Mouse (Mus musculus): ENCODE measurements around the gene Adam11. TPM values are rescaled to one million over a fixed set of nuclear protein-coding genes. Genes with fewer than 3 reads are reported as not detected.
A peak's percentile ranks its signal among the peaks of the same experiment; 100 is the strongest.

The Adam11 gene
- polyA plus RNA-seq, 1 experiment from 2014 or later: 1.4 TPM

GRCm38 (mm10) chr11:102762248-102762647, 1.0 kb downstream of the Adam11 start:
- H3K4me1 ChIP-seq (replicated peaks; ENCODE audit: control insufficient read depth, insufficient read depth, low read length): peaks cover 9% of the 10 kb centered on the region
- H3K27ac ChIP-seq (ENCODE audit: low read depth, low read length): no peak overlapping the region
- DNase-seq (ENCODE audit: low spot score): no peak
- H3K4me3 ChIP-seq (ENCODE audit: low read depth, low read length): peak overlapping the region; percentile 57
- no peaks in the 10 kb centered on the region for H3K36me3 ChIP-seq (ENCODE audit: control insufficient read depth, insufficient read depth, low read length)
- no peak overlapping the region; the same call in 1 of the 2 replicates for H3K9ac ChIP-seq (ENCODE audit: low read depth, low read length)
- H3K9me3 ChIP-seq (ENCODE audit: control insufficient read depth, low read length): no peaks in the 10 kb centered on the region
- no peak for ATAC-seq (replicated peaks; ENCODE audit: low FRiP score)
- peak overlapping the region; percentile 89 for H3K4me2 ChIP-seq
- H3K27me3 ChIP-seq (replicated peaks; ENCODE audit: control insufficient read depth, insufficient read depth, low read length): peaks cover 47% of the 10 kb centered on the region
- 10% methylated on average over 15 of the region's 15 CpGs for WGBS

- ATAC-seq (replicated peaks; ENCODE audit: low FRiP score) (no peak), DNase-seq (ENCODE audit: low spot score) (no peak)
- no peaks in the 10 kb centered on the region for H3K9me3 ChIP-seq (ENCODE audit: control insufficient read depth, low read length)
- no peaks in the 10 kb centered on the region for H3K36me3 ChIP-seq (ENCODE audit: control insufficient read depth, insufficient read depth, low read length)
- H3K27me3 ChIP-seq (replicated peaks; ENCODE audit: control insufficient read depth, insufficient read depth, low read length): peaks cover 47% of the 10 kb centered on the region
- 49% methylated on average over 11 of the region's 11 CpGs for WGBS
- H3K4me2 ChIP-seq: no peak overlapping the region
- H3K4me3 ChIP-seq (ENCODE audit: low read depth, low read length): no peak overlapping the region
- no peak overlapping the region for H3K27ac ChIP-seq (ENCODE audit: low read depth, low read length)
- H3K4me1 ChIP-seq (replicated peaks; ENCODE audit: control insufficient read depth, insufficient read depth, low read length): peaks cover 9% of the 10 kb centered on the region
- H3K9ac ChIP-seq (ENCODE audit: low read depth, low read length): no peak overlapping the region
Observed at GRCm38 (mm10) chr11:102763009-102763767, 1.9 kb downstream of the Adam11 start.

DNA sequence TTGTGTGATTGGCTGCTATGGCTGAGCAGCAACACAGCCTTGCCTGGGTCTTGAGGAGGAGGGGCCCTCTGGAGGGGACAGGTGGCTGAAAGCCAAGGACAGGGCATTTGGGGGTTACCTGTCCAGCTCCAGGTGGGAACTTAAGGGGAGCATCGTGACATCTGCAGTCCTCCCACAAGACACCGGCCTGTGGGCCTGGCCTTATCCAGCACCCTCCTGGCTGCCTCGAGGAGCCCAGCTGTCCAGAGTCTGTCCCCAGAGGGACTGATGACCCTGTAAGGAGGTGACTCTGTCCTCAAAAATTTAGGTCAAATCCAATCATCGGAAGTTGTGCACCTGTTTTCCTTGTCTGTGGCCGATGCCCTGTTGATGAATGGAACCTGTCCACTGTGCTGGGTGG, 4.2 kb downstream of the Adam11 start:
- no peak for ATAC-seq (replicated peaks; ENCODE audit: low FRiP score)
- Histone ChIP-seq H3K4me1 (replicated peaks; ENCODE audit: control insufficient read depth, insufficient read depth, low read length) (peaks cover 10% of the 10 kb centered on the region), H3K4me3 (ENCODE audit: low read depth, low read length) (no peak overlapping the region), H3K27ac (ENCODE audit: low read depth, low read length) (no peak overlapping the region), H3K4me2 (no peak overlapping the region), H3K27me3 (replicated peaks; ENCODE audit: control insufficient read depth, insufficient read depth, low read length) (peaks cover 38% of the 10 kb centered on the region), H3K9ac (ENCODE audit: low read depth, low read length) (no peak overlapping the region), H3K9me3 (ENCODE audit: control insufficient read depth, low read length) (no peaks in the 10 kb centered on the region), H3K36me3 (ENCODE audit: control insufficient read depth, insufficient read depth, low read length) (no peaks in the 10 kb centered on the region)
- WGBS: 71% methylated on average over 5 of the region's 5 CpGs
- no peak for DNase-seq (ENCODE audit: low spot score)

DNA sequence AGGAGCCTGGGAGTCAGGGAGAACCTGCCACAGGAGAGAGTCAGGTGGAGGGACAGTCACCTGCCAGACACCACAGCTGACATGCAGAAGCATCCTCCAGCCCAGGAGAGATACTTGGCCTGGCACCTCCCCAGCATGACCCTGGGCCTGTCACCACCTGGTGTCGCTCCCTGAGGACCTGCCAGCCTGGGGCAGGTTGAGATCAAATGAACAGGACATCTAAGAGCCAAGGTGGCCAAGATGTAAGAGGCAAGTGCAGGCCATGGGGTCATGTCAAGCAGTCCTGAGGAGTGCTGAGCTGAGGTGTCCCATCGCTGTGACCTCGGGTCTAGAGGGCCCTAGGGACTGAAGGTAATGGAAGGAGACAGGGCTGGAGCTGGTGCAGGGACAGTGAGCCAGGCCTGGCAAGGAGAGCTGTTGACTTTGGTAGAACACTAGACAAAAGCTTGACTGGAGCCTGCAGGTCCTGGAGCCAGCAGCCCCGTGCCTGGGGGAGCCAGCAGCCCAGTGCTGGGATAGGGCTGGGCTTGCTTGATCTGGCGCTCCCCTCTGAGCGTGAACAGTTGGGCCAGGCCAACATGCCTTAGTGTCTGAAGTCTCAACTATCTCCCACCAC, 5.9 kb downstream of the Adam11 start:
- H3K9ac ChIP-seq (ENCODE audit: low read depth, low read length): no peak overlapping the region
- H3K4me1 ChIP-seq (replicated peaks; ENCODE audit: control insufficient read depth, insufficient read depth, low read length): peaks cover 6% of the 10 kb centered on the region; the same call in 1 of the 2 replicates
- H3K9me3 ChIP-seq (ENCODE audit: control insufficient read depth, low read length): no peaks in the 10 kb centered on the region
- H3K27me3 ChIP-seq (replicated peaks; ENCODE audit: control insufficient read depth, insufficient read depth, low read length): peaks cover 33% of the 10 kb centered on the region
- no peaks in the 10 kb centered on the region for H3K36me3 ChIP-seq (ENCODE audit: control insufficient read depth, insufficient read depth, low read length)
- no peak overlapping the region for H3K4me2 ChIP-seq
- no peak overlapping the region for H3K4me3 ChIP-seq (ENCODE audit: low read depth, low read length)
- no peak for ATAC-seq (replicated peaks; ENCODE audit: low FRiP score)
- 62% methylated on average over 6 of the region's 6 CpGs for WGBS
- DNase-seq (ENCODE audit: low spot score): no peak
- no peak overlapping the region for H3K27ac ChIP-seq (ENCODE audit: low read depth, low read length)

DNA sequence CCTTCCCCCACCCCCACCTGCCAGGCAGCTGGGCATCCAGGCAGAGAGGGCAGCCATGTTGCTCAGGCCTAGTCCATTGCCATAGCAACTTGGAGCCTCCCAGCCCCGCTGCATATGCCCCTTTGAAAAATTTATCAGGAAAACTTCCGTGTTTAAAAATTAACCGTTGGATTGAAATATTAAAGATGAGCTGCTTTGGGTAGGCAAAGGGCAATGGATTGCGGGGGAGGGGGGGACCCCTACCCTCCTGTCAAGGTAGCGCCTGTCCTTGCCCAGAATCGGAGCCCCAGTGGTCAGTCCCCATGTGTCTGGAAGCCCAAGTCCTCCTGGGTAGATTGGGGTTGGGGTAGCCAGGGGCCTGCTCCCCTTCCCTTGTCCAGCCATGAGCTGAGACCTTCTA, 7.9 kb downstream of the Adam11 start:
- no peak overlapping the region for H3K27ac ChIP-seq (ENCODE audit: low read depth, low read length)
- peaks cover 8% of the 10 kb centered on the region; the same call in 1 of the 2 replicates for H3K4me1 ChIP-seq (replicated peaks; ENCODE audit: control insufficient read depth, insufficient read depth, low read length)
- ATAC-seq (replicated peaks; ENCODE audit: low FRiP score) (no peak), DNase-seq (ENCODE audit: low spot score) (no peak)
- H3K27me3 ChIP-seq (replicated peaks; ENCODE audit: control insufficient read depth, insufficient read depth, low read length): peaks cover 31% of the 10 kb centered on the region
- 88% methylated on average over 6 of the region's 6 CpGs for WGBS
- no peaks in the 10 kb centered on the region for H3K36me3 ChIP-seq (ENCODE audit: control insufficient read depth, insufficient read depth, low read length)
- no peak overlapping the region for H3K4me3 ChIP-seq (ENCODE audit: low read depth, low read length)
- no peak overlapping the region for H3K9ac ChIP-seq (ENCODE audit: low read depth, low read length)
- no peaks in the 10 kb centered on the region for H3K9me3 ChIP-seq (ENCODE audit: control insufficient read depth, low read length)
- no peak overlapping the region for H3K4me2 ChIP-seq

DNA sequence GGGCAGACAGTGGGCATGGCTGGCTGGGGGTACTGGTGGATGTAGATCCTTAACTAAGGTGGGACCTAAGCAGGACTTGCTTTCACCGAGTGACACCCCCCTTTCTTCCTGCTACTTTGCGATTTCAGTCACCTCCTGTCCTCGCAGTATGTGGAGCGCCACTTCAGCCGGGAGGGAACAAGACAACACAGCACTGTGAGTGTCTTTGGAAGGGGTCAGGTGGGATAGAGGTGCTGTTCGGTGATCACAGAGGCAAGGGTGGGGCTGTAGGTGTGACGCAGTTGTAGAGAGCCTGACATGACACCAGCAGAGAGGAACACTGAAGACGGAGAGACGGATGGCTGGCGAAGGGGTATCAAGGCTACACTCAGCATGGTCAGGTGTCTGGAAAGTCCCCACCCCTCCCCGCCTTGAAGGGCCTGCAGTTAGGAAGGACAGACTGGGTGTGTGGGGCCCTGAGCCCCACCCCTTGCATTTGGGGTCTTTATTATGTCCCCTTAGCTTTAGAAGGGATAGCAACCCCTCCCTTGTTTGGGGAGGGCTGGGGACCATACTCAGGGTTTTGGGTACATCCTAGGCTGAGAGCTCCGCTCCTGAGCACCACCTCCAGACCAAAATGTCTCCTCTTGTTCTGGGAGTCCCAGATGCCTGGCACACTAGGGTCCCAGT, 8.9 kb downstream of the Adam11 start:
- 81% methylated on average over 12 of the region's 12 CpGs for WGBS
- ATAC-seq (replicated peaks; ENCODE audit: low FRiP score) (no peak), DNase-seq (ENCODE audit: low spot score) (no peak)
- Histone ChIP-seq H3K4me1 (replicated peaks; ENCODE audit: control insufficient read depth, insufficient read depth, low read length) (peaks cover 15% of the 10 kb centered on the region), H3K9ac (ENCODE audit: low read depth, low read length) (no peak overlapping the region), H3K36me3 (ENCODE audit: control insufficient read depth, insufficient read depth, low read length) (no peaks in the 10 kb centered on the region), H3K9me3 (ENCODE audit: control insufficient read depth, low read length) (no peaks in the 10 kb centered on the region), H3K27me3 (replicated peaks; ENCODE audit: control insufficient read depth, insufficient read depth, low read length) (peaks cover 39% of the 10 kb centered on the region), H3K4me2 (no peak overlapping the region), H3K4me3 (ENCODE audit: low read depth, low read length) (no peak overlapping the region), H3K27ac (ENCODE audit: low read depth, low read length) (no peak overlapping the region)

DNA sequence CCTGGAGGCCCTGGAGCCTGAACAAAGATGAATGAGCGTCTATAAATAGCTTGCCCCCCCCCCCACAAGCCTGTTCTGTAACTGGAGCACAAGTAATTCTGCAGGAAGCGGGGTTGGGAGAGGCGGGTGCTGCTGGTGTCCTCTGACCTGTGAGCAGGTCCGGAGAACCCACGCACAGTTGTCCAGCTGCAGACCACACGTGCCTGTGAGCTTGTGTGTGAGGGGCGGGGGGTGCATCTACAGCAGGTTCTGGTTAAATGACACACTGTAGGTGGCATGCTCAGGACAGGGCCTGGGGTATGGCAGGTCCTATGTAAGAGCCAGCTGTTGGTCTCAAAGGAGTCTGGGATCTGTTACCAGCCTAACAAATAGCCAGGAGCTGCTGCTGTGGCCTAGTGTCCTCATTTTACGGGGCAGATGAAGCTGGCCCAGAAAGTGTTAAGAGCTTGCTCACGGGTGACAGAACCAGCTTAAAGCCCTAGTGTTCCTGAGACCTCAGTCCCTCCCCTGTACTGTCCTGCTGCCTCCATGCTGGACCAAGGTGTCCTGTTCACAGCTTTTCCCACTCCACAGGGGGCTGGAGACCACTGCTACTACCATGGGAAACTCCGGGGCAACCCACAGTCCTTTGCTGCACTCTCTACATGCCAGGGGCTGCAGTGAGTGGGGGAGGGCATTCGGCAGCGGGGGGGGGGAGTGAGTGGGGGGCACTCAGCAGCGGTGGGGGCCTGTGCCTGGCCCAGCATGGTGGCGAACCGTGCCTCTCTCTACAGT, 9.6 kb downstream of the Adam11 start:
- DNase-seq (ENCODE audit: low spot score) (no peak), ATAC-seq (replicated peaks; ENCODE audit: low FRiP score) (no peak)
- Histone ChIP-seq H3K9ac (ENCODE audit: low read depth, low read length) (no peak overlapping the region), H3K4me1 (replicated peaks; ENCODE audit: control insufficient read depth, insufficient read depth, low read length) (peaks cover 15% of the 10 kb centered on the region), H3K27ac (ENCODE audit: low read depth, low read length) (no peak overlapping the region), H3K4me3 (ENCODE audit: low read depth, low read length) (no peak overlapping the region), H3K4me2 (no peak overlapping the region), H3K9me3 (ENCODE audit: control insufficient read depth, low read length) (no peaks in the 10 kb centered on the region), H3K27me3 (replicated peaks; ENCODE audit: control insufficient read depth, insufficient read depth, low read length) (peaks cover 39% of the 10 kb centered on the region), H3K36me3 (ENCODE audit: control insufficient read depth, insufficient read depth, low read length) (no peaks in the 10 kb centered on the region)
- 44% methylated on average over 15 of the region's 15 CpGs for WGBS

DNA sequence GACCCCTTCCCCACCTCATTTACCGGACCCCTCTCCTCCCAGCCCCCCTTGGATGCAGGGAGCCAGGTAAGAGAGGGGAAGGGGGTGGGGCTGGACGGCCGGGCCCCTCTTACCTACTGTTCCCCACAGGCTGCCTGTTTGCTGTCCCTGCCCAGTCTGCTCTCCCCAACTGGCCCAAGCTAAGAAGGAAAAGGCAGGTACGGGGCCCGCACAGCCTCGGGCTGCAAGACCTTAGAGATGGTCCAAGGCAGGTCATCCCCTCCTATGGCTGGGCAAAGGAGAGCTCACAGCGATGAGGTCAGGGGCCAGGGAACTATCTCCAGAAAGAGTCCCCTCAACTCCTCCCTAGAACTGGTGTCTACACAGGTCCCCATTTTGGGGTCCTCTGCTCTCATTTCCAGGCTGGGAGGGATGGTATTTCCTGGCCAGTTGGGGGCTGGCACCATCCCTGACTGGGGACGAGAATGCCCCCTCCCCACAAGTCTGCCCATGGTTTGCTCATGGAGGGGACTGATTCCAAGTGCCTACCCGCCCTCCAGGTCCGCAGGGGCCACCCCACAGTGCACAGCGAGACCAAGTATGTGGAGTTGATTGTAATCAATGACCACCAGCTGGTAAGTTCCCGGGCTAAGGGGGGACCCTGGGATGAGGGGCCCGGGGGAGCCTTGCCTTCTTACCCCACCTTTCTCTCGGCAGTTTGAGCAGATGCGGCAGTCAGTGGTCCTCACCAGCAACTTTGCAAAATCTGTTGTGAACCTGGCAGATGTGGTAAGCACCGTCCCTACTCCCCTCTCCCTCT, 10.9 kb downstream of the Adam11 start:
- no peaks in the 10 kb centered on the region for H3K36me3 ChIP-seq (ENCODE audit: control insufficient read depth, insufficient read depth, low read length)
- peaks cover 39% of the 10 kb centered on the region for H3K27me3 ChIP-seq (replicated peaks; ENCODE audit: control insufficient read depth, insufficient read depth, low read length)
- no peak for ATAC-seq (replicated peaks; ENCODE audit: low FRiP score)
- no peak overlapping the region for H3K4me3 ChIP-seq (ENCODE audit: low read depth, low read length)
- H3K9ac ChIP-seq (ENCODE audit: low read depth, low read length): no peak overlapping the region
- no peak overlapping the region for H3K27ac ChIP-seq (ENCODE audit: low read depth, low read length)
- WGBS: 34% methylated on average over 16 of the region's 16 CpGs
- no peaks in the 10 kb centered on the region for H3K9me3 ChIP-seq (ENCODE audit: control insufficient read depth, low read length)
- peaks cover 15% of the 10 kb centered on the region for H3K4me1 ChIP-seq (replicated peaks; ENCODE audit: control insufficient read depth, insufficient read depth, low read length)
- no peak overlapping the region for H3K4me2 ChIP-seq
- no peak for DNase-seq (ENCODE audit: low spot score)
